Comparison of ENCODE assay signal across 9 mouse cellular contexts in genomic region chr12:25926367-25926766, GRCm38 (mm10).
DNase-seq lines count a peak whose midpoint lies in the region; ATAC-seq and TF ChIP-seq lines count a peak whose summit lies in the region.
"Had no signal": no experiment of that assay in that cellular context is flagged by ENCODE, and none has a peak within 500 bp of the region (broad histone marks: within the 10 kb centered on the region; RNA-seq: fewer than 3 reads in every experiment).

No protein-coding gene starts in this region.

- DNase-seq in left cerebral cortex, adult 9 months (ENCODE audit: low spot score in 2 of 2): peak; percentile 10 to 13
- DNase-seq in left cerebral cortex, postnatal 14 days (ENCODE audit: low spot score in 2 of 2): no peak
- DNase-seq in forebrain, embryonic 14.5 days (ENCODE audit: low spot score): peak; percentile 75
- peak; percentile 66 for DNase-seq in midbrain, postnatal 0 days (ENCODE audit: low spot score)
- DNase-seq in liver, embryonic 11.5 days (ENCODE audit: low spot score): no peak
- DNase-seq in gastrocnemius, adult 18-20 months (ENCODE audit: low spot score): no peak
- DNase-seq: kidney, postnatal 10 days had no signal

- 12% methylated on average over 5 of the region's 5 CpGs for WGBS in forebrain, embryonic 14.5 days
- 22% methylated on average over 5 of the region's 5 CpGs for WGBS in hindbrain, embryonic 13.5 days
- WGBS in midbrain, postnatal 0 days: 46% methylated on average over 5 of the region's 5 CpGs
- 68% methylated on average over 5 of the region's 5 CpGs for WGBS in liver, embryonic 11.5 days

- H3K36me3 ChIP-seq in forebrain, embryonic 14.5 days (ENCODE audit: control insufficient read depth, insufficient read depth, low read length): no peaks in the 10 kb centered on the region
- no peaks in the 10 kb centered on the region for H3K36me3 ChIP-seq in hindbrain, embryonic 13.5 days
- H3K36me3 ChIP-seq in midbrain, postnatal 0 days (ENCODE audit: insufficient read depth, low read length): no peaks in the 10 kb centered on the region
- H3K36me3 ChIP-seq in liver, embryonic 11.5 days (ENCODE audit: control insufficient read depth, insufficient read depth, low read length): no peaks in the 10 kb centered on the region
- H3K36me3 ChIP-seq: limb, embryonic 15.5 days had no signal

- H3K9me3 ChIP-seq in forebrain, embryonic 14.5 days (replicated peaks; ENCODE audit: control insufficient read depth, low read length): no peaks in the 10 kb centered on the region
- H3K9me3 ChIP-seq in hindbrain, embryonic 13.5 days: no peaks in the 10 kb centered on the region
- H3K9me3 ChIP-seq in midbrain, postnatal 0 days (ENCODE audit: low read length): no peaks in the 10 kb centered on the region
- H3K9me3 ChIP-seq in liver, embryonic 11.5 days (ENCODE audit: control insufficient read depth, low read length): no peaks in the 10 kb centered on the region
- H3K9me3 ChIP-seq: limb, embryonic 15.5 days had no signal

- peak; percentile 62 for ATAC-seq in forebrain, embryonic 14.5 days
- peak; percentile 68 for ATAC-seq in hindbrain, embryonic 13.5 days (ENCODE audit: low FRiP score)
- ATAC-seq in midbrain, postnatal 0 days (ENCODE audit: low FRiP score): no peak
- no peak for ATAC-seq in liver, embryonic 11.5 days (replicated peaks; ENCODE audit: low FRiP score)

- no peak overlapping the region for H3K4me2 ChIP-seq in forebrain, embryonic 14.5 days (ENCODE audit: low read length)
- H3K4me2 ChIP-seq in hindbrain, embryonic 13.5 days: no peak overlapping the region
- H3K4me2 ChIP-seq in midbrain, postnatal 0 days (ENCODE audit: low read depth, low read length, poor library complexity, severe bottlenecking): no peak overlapping the region
- H3K4me2 ChIP-seq in liver, embryonic 11.5 days: no peak overlapping the region
- H3K4me2 ChIP-seq: limb, embryonic 15.5 days had no signal

- no peaks in the 10 kb centered on the region for H3K27me3 ChIP-seq in forebrain, embryonic 14.5 days (replicated peaks; ENCODE audit: control insufficient read depth, insufficient read depth, low read length)
- H3K27me3 ChIP-seq in hindbrain, embryonic 13.5 days: no peaks in the 10 kb centered on the region
- H3K27me3 ChIP-seq in midbrain, postnatal 0 days (ENCODE audit: insufficient read depth, low read length): no peaks in the 10 kb centered on the region
- no peaks in the 10 kb centered on the region for H3K27me3 ChIP-seq in liver, embryonic 11.5 days (replicated peaks; ENCODE audit: control insufficient read depth, insufficient read depth, low read length)
- H3K27me3 ChIP-seq: limb, embryonic 15.5 days had no signal

- no peak overlapping the region for H3K4me3 ChIP-seq in forebrain, embryonic 14.5 days (ENCODE audit: low read depth, low read length)
- no peak overlapping the region for H3K4me3 ChIP-seq in hindbrain, embryonic 13.5 days
- no peak overlapping the region for H3K4me3 ChIP-seq in midbrain, postnatal 0 days (ENCODE audit: low read depth, low read length)
- no peak overlapping the region for H3K4me3 ChIP-seq in liver, embryonic 11.5 days (ENCODE audit: low read depth, low read length)
- H3K4me3 ChIP-seq: limb, embryonic 15.5 days had no signal

- intact Hi-C loops in left cerebral cortex, postnatal 14 days (cut with DNase I): no loop called here

- H3K4me1 ChIP-seq in forebrain, embryonic 14.5 days (ENCODE audit: control insufficient read depth, insufficient read depth, low read length): peaks cover 12% of the 10 kb centered on the region; the same call in 1 of the 2 replicates
- peaks cover 31% of the 10 kb centered on the region for H3K4me1 ChIP-seq in hindbrain, embryonic 13.5 days (replicated peaks)
- H3K4me1 ChIP-seq in midbrain, postnatal 0 days (ENCODE audit: insufficient read depth, low read length): no peaks in the 10 kb centered on the region; the same call in 1 of the 2 replicates
- no peaks in the 10 kb centered on the region for H3K4me1 ChIP-seq in liver, embryonic 11.5 days (replicated peaks; ENCODE audit: control insufficient read depth, insufficient read depth, low read length)
- H3K4me1 ChIP-seq: limb, embryonic 15.5 days had no signal

- TF ChIP-seq CTCF in midbrain, postnatal 0 days (IDR thresholded peaks at IDR 0.05): no peak

- peak overlapping the region; percentile 46; the same call in 1 of the 2 replicates for H3K27ac ChIP-seq in forebrain, embryonic 14.5 days (ENCODE audit: low read depth, low read length)
- peak overlapping the region; percentile 74 for H3K27ac ChIP-seq in hindbrain, embryonic 13.5 days
- no peak overlapping the region for H3K27ac ChIP-seq in midbrain, postnatal 0 days (ENCODE audit: low read depth, low read length)
- H3K27ac ChIP-seq in liver, embryonic 11.5 days (ENCODE audit: low read depth, low read length): no peak overlapping the region
- H3K27ac ChIP-seq: limb, embryonic 15.5 days had no signal

- H3K9ac ChIP-seq in forebrain, embryonic 14.5 days (ENCODE audit: low read length): no peak overlapping the region
- H3K9ac ChIP-seq in hindbrain, embryonic 13.5 days: no peak overlapping the region
- no peak overlapping the region for H3K9ac ChIP-seq in midbrain, postnatal 0 days (replicated peaks; ENCODE audit: low read length, poor library complexity, severe bottlenecking)
- H3K9ac ChIP-seq in liver, embryonic 11.5 days (ENCODE audit: low read depth, low read length): no peak overlapping the region
- H3K9ac ChIP-seq: limb, embryonic 15.5 days had no signal

Comparison
In these comparisons a context has a peak if more than half of its experiments do, and no peak if none do; other contexts are left out.
1. DNase-seq: peak in left cerebral cortex, adult 9 months (2 of 2), forebrain, embryonic 14.5 days (single experiment) and midbrain, postnatal 0 days (single experiment); none in left cerebral cortex, postnatal 14 days (0 of 2), liver, embryonic 11.5 days (single experiment) and gastrocnemius, adult 18-20 months (single experiment).
2. ATAC-seq: peak in forebrain, embryonic 14.5 days (single experiment) and hindbrain, embryonic 13.5 days (single experiment); none in midbrain, postnatal 0 days (single experiment) and liver, embryonic 11.5 days (single experiment).
3. H3K27ac ChIP-seq: peak in forebrain, embryonic 14.5 days (single experiment) and hindbrain, embryonic 13.5 days (single experiment); none in midbrain, postnatal 0 days (single experiment) and liver, embryonic 11.5 days (single experiment).